Mouse (Mus musculus) colon, adult 2 months (tissue): ENCODE measurements around the gene Rps19. TPM values are rescaled to one million over a fixed set of nuclear protein-coding genes. Genes with fewer than 3 reads are reported as not detected.

Experiments
- polyA plus RNA-seq: library from polyadenylated mRNA; depleted of rRNA; stranded (reverse); fragments of >200 nt; gene quantifications from 2 replicates; pipeline ENCODE4 v1.2.3, GENCODE M21; 2012; rRNA removed

Rps19 gene
- polyA plus RNA-seq = 434 and 588 TPM in 2 replicates

DNA sequence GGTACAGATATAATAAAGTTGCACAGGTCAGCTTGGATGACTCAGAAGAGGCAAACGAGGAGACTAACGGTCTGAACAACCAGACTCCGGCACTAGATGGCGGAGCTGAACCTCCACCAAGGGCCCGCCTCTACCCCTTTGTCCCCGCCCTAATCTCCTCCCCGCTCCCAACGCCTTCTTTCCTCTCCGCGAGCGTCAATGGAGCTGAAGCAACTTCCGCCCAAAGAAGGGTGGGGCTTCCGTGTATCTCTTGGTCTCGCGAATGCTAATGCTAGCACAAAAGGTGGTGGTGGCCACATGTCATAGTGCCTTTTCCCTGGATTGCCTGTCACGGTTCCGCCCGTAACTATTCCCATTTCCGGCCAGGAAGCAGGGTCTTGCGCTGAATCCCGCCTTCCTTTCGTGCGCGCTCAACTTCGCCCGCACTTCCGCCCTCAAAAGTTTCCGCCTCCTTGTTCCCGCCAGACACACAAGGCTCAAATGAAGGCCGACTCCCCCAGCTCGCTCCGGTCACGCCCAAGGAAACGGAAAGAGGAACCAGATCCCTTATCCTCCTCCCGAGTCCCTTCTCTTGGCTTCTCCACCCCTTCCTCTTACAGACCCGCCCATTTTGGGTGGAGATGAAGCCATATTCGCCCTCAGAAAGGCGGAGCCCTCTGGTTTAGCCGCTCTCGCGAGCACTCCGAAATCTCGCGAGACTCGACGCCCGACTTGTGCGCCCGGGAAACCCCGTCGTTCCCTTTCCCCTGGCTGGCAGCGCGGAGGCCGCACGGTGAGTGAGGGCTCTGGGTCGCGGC, at the start of gene Rps19:
Rps19 (plus strand) TSS at position 476 of the 797 bp plus-strand sequence.

DNA sequence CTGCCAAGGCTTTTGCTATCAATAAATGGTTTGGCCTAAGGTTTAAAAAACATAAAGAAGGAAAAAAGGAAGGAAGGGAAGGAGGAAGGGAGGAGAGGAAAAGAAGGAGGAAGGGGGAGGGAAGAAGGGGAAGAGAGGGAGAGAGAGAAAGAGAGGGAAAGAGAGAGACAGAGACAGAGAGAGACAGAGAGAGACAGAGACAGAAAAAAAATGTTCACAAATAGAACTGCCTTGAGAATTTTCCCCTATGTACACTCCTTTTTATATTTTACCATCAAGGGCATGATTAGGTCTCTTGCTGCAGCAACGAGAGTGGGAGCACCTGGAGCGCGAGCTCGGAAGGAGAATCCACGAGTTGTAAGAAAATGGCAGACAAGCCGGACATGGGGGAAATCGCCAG, 22.3 kb upstream of the Rps19 start, which contains the start of gene Gm9844:
Gm9844 (plus strand) TSS at position 301 of the 400 bp plus-strand sequence.

DNA sequence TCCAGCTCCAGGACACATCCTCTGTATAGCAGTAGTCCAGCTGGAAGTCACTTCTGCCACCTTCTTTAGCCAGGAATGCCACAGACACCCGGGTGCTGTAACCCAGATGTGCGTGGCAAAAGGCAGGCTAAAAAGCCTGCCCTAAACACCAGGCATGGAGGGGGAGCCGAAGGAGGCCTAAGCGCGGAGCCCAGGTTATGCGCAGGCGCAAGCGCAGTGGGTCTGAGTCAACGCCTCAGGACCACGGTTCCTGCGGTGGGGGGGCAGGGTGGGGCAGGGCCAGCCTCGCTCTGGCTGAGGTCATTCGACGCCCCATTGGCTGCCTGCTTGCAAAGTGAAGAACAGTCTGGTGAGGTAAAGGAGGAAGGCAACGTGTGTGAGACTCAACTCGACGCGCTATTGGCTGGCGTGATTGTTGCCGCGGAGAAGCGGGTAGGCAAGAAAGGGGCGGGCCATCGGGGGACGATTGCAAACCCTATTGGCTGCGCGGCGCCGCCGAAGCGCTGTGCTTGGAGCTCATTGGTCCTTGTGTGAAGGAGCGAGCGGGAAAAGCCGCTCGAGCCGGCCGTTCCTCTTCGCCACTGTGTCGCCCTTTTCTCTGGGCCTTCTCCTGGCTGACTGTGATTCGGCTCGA, 14.5 kb upstream of the Rps19 start, which contains the start of the genes Lypd4 and Dmrtc2:
Lypd4 (minus strand) TSS at position 410 of the 634 bp plus-strand sequence.
Dmrtc2 (plus strand) TSS at position 526 of the 634 bp plus-strand sequence.

DNA sequence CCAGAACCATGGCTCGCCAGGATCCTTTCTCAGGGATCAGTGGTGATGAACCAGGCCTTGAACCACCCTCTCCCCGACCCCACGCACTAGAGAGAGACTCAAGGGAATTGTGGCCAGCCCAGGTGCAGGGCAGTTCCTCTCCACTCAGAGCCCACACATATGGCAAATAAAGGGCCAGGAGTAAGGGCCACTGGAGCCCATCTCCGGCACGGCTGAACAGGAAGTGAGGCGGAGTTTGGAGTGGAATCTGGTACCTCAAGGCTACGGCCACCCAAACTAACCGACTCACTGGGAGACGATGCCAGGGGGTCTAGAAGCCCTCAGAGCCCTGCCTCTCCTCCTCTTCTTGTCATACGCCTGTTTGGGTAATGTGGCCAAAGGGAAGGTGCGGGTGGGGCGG, 13.1 kb downstream of the Rps19 start, which contains the start of gene Cd79a:
Cd79a (plus strand) TSS at position 158 of the 400 bp plus-strand sequence.

DNA sequence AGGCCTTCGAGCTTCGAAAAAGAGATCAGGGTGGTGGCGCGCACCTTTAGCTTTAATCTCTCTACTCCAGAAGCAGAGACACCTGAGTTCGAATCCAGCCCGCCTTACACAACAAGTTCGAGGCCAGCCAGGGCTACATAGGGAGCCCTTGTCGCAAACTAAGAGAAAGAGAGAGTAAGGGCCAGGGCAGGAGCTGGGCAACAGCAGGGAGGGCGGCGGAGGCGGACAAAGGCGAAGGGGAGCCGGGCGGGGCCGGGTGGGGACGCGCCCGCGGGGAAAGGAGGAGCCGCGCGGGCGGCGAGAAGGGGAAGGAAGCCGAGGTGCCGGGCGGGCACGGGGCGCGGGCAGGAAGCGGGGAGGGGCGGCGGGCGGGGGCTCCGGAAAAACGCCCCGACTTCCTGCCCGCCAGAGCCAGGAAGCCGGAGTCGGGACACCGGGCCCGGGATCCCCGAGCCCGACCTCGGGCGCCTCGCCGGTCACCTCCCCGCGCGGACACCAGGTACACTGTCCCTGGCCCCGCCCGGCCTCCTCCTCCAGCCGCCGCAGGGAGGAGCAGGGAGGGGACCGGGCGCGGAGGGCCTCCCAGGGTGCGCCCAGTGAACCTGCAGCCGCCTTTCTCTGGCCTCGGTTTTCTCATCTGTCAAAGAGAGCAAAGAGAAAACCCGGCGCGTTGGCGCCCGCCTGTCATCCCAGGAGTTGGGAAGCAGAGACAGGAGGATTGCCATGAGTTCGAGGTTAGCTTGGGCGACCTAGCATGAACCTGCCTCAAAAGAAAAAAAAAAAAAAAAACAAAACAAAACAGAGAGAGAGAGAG, 18.7 kb downstream of the Rps19 start, which contains the start of gene Arhgef1:
Arhgef1 (plus strand) TSS at position 283 of the 814 bp plus-strand sequence.

Other genes starting within 250 kb of the Rps19 start
- gene Lypd3, start 247.8 kb upstream of the Rps19 start, polyA plus RNA-seq = 0.17 TPM in 1 of 2 replicates, not detected in the other
- not detected in 2 replicates for gene Tex101, start 207.7 kb upstream of the Rps19 start, polyA plus RNA-seq
- gene BC049730, start 175.1 kb upstream of the Rps19 start, polyA plus RNA-seq = not detected in 2 replicates
- gene Gm4763, start 157.5 kb upstream of the Rps19 start, polyA plus RNA-seq = not detected in 2 replicates
- 106 and 208 TPM in 2 replicates for gene Cd177, start 124.1 kb upstream of the Rps19 start, polyA plus RNA-seq
- gene Ceacam10, start 107.2 kb upstream of the Rps19 start, polyA plus RNA-seq = 37.8 and 48.8 TPM in 2 replicates
- gene Gm9844, start 22.2 kb upstream of the Rps19 start, polyA plus RNA-seq = 3.0 and 3.1 TPM in 2 replicates
- not detected in 2 replicates for gene Lypd4, start 14.4 kb upstream of the Rps19 start, polyA plus RNA-seq
- not detected in 2 replicates for gene Dmrtc2, start 14.3 kb upstream of the Rps19 start, polyA plus RNA-seq
- gene Cd79a, start 13.0 kb downstream of the Rps19 start, polyA plus RNA-seq = 27.2 and 28.2 TPM in 2 replicates
- gene Arhgef1, start 18.5 kb downstream of the Rps19 start, polyA plus RNA-seq = 160 and 169 TPM in 2 replicates
- not detected in 2 replicates for gene Gm4881, start 60.1 kb downstream of the Rps19 start, polyA plus RNA-seq
- gene Rabac1, start 88.4 kb downstream of the Rps19 start, polyA plus RNA-seq = 374 and 519 TPM in 2 replicates
- 1.3 and 1.8 TPM in 2 replicates for gene Atp1a3, start 121.6 kb downstream of the Rps19 start, polyA plus RNA-seq
- 30.4 and 31.0 TPM in 2 replicates for gene Grik5, start 188.0 kb downstream of the Rps19 start, polyA plus RNA-seq
- gene Zfp574, start 188.2 kb downstream of the Rps19 start, polyA plus RNA-seq = 45.3 and 46.0 TPM in 2 replicates